Mouse (Mus musculus): ENCODE results near the gene Bicral.
"Not testable (repeated sequence)": the region's sequence is repeated elsewhere in the genome, so short reads cannot be mapped to it uniquely, and the experiment has no call there.

Bicral gene

DNA sequence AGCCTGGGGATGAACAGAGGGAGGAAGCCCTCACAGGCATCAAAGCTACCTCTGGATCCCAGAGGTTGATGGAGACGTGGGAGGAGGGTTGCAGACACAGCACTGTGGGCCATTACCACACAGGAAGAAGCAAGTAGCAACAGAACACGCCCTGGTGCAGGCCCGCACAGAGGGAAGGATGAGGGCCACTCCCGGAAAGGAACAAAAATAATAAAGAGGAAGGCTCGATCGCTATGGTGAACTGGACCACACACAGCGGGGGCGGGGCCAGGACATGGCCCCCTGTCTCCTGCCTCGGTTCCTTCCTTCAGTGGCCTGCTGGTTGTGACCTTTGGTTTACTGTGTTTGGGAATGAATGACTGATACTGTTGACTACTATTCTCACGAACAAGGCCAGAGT is 58.6 kb downstream of the Bicral start:
- no peak for DNase-seq (ENCODE audit: low spot score in 2 of 2)

- DNase-seq (ENCODE audit: low spot score in 2 of 2): no peak
These were observed 60.9 kb downstream of the Bicral start for GRCm38 (mm10) chr17:46797386-46797785.

- no peak for DNase-seq (ENCODE audit: low spot score in 2 of 2)
These were observed 61.5 kb downstream of the Bicral start for GRCm38 (mm10) chr17:46796743-46797142.

DNA sequence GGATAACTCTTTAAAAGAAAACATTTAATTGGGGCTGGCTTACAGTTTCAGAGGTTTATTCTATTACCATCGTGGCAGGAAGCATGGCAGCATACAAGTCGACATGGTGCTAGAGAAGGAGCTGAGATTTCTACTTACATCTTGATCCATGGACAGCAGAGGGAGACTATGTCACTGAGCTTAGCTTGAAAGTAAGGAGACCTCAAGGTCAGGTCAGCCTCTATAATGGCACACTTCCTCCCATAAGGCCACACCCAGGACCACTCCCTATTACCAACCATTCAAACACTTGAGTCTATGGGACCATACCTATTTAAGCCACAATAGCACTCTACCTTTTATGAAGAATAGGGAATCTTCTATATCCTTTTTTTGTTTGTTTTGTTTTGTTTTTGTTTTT is 65.3 kb downstream of the Bicral start:
- DNase-seq (ENCODE audit: low spot score in 2 of 2): no peak

DNA sequence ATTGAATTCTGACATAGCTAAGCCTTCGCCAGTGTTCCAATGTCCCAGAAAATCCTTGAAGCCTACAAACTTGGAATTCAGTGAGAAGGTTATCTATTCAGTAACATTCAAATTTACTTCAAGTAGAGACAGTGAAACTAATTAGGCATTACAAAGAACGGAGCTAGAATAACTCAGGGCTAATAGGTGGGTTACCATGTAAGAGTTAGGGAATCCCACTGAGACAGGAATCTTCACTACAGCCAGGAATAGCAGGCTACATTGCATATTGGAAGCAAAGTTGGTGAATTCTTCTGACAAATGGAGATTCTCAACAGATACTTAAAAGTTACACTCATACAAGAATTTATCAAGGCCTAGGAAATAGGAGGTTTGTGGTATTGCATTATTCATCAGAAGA is 70.3 kb downstream of the Bicral start:
- DNase-seq (ENCODE audit: low spot score in 2 of 2): not testable (repeated sequence)

DNA sequence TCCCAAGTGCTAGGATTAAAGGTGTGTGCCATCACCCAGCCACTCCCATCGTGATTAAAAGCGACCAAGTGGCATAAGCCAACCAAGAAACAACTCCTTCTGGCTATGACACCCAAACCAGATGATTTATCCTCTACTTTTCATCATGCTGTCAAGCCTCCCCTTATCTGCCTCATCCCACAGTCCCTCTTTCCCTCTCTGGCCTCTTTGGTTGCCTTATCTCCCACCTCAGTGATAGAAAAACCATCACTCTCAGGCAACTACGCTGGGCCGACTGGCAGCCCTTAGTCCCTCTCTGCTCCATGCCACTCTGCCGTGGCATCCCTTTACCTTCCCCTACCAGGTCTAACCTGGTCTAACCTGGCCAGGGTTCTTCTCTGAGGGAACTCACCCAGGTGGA is 71.3 kb downstream of the Bicral start:
- no peak for DNase-seq (ENCODE audit: low spot score in 2 of 2)

DNA sequence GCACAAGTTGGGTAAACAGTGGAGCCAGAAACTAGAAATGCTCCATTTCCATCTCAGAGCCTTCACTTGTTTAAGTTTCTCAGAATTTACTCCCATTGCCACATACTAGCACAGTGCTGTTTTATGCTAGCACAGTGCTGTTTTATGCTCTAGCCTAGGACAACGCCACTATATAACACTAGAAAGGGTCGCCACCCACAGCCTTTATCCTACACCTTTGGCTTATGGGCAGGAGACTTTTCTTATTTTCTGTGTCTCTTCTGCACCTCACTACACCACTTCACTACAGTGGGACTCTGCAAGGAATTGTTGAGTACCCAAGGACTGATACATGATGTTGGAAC is 75.1 kb downstream of the Bicral start:
- DNase-seq (ENCODE audit: low spot score in 2 of 2): no peak

GRCm38 (mm10) chr17:46782341-46783221 is 75.7 kb downstream of the Bicral start, which contains the start of gene Rpl7l1:
Gene Rpl7l1, minus strand, starts transcription at chr17:46782672.
- DNase-seq (ENCODE audit: low spot score in 2 of 2): peak; percentile 71 to 86

DNA sequence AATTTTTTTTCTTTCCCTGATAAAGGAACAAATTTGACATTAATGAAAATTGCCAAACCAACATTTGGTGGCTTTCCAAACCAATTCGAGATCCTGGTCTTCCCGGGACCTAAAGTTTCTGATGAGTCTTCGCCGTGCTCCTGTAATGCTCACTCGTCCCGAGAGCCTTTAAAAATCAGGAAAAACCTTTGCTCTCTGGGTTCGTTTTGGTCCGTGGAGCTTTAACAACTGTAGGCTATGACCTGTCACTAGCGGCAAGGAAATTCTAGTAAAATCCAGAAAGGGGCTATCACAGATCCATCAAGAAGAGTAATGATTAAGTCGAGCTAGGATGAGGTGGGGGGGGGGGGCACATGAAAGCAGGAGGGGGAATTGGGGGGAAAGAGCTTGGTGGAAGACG is 76.4 kb downstream of the Bicral start:
- no peak for DNase-seq (ENCODE audit: low spot score in 2 of 2)

DNA sequence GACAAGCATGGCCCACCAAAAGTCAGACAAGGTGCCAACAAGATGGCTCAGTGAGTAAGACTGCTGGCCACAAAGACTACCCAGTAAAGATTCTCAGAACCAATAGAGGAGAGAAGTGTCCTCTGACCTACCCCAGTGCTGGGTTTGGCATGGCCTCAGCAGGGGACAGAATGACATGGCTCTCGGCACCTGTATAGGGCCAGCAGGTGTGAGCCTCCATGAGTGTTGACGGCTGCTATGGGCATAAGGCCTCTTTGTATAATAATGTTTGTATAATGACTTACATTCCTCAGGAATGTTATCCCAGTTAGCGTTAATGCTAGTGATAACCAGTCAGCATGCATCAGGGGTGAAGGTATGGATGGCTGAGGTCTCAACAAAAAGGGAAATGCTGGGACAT is 82.2 kb downstream of the Bicral start:
- DNase-seq (ENCODE audit: low spot score in 2 of 2): no peak

DNA sequence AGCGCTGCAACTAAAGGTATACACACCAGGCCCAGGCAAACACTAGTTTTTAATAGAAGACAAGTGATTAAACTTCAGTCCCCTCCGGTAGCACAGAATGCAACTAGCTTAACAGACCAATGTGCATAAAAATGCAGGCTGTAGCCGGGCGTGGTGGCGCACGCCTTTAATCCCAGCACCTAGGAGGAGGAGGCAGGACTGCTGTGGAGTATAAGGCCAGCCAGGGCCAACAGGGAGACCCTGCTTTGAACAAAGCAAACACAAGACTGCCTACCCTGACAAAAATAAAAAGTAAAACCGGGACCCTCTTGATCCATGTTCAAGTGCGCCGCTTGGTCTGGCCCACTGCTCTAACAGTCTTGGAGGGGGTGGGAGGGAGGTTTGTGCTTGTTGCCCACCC is 83.2 kb downstream of the Bicral start:
- DNase-seq (ENCODE audit: low spot score in 2 of 2): no peak

- DNase-seq (ENCODE audit: low spot score in 2 of 2): no peak
These were observed 84.2 kb downstream of the Bicral start for GRCm38 (mm10) chr17:46774131-46774472.

GRCm38 (mm10) chr17:46773278-46774130 is 84.8 kb downstream of the Bicral start:
- DNase-seq (ENCODE audit: low spot score in 2 of 2): no peak

DNA sequence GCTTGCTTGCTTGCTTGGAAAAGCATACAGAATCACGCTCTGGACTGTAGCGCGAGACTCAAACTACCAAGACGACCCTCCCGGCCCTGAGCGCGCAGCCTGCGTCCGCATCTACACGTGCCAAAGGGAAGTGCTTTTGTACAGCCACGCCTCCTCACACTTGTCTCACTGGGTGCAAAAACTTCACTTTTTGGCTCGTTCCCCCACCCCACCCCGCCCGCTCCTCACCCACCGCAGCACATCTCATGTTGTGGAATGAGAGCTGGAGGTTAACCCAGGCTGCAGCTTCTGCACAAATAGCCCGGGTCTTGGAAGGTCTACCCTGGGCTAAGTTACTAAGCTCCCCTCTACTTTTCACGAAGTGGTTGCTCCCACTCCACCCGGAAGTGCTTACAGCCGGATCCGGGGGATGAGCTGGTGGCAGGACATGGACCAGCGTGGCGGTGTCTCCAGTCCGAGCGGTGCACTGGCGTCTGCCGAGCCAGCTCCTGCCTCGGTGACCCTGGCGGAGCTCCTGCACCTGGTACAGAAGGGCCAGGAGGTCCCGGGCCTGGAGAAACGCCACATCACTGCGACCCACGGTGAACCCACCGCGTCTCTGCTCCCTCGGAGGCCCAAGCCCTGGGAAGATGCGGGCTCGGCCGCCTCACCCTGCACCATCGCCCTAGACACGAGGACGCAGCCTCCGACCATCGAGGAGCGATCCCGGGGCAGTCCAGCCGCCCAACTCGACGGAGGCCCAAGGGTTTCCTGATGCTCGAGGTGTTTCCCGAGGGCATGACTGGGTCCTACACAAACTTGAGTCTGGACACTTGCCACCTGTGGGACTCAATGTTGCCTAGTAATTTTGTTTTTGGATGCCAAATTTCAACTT is 85.6 kb downstream of the Bicral start, which contains the start of gene 2310039H08Rik:
Gene 2310039H08Rik, plus strand, starts transcription at position 232 of the 874 bp plus-strand sequence.
- peak; percentile 62 to 75 for DNase-seq (ENCODE audit: low spot score in 2 of 2)

DNA sequence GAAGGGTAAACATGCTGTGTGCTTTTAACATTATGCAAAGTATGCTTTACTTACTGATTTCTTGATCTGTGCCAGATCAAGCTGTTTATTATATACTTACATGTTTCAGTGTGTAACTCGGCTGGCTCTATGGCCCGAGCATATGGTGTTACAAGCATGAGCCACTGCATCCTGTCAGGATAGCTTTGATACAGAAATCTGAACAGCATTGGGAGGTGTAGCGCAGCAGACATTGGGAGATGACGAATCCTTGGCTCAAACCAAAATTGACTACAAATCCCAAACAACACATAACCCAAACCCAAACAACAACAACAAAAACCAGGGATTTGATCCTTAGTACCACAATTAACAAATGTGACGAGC is 86.3 kb downstream of the Bicral start:
- DNase-seq (ENCODE audit: low spot score in 2 of 2): no peak

DNA sequence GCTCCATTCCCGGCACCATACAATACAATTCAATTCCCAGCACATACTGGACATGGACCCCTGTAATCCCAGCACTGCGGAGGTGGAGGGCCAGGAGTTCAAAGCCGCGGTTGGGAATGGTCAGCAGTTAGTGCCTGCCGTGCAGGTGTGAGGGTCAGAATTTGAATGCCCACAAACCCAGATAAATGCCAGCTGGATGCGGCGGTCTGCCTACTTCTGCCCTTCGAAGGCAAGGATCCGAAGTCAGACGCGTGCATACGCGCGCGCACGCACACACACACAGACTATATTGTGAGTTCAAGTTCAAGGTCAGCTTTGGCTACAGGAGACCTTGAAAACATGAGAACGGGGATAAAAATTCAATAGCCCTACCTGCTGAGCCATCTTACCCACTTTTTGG is 86.7 kb downstream of the Bicral start:
- DNase-seq (ENCODE audit: low spot score in 2 of 2): no peak

GRCm38 (mm10) chr17:46771025-46771424 is 87.3 kb downstream of the Bicral start:
- DNase-seq (ENCODE audit: low spot score in 2 of 2): no peak

GRCm38 (mm10) chr17:46770546-46770945 is 87.7 kb downstream of the Bicral start:
- no peak for DNase-seq (ENCODE audit: low spot score in 2 of 2)

GRCm38 (mm10) chr17:46767868-46768267 is 90.4 kb downstream of the Bicral start:
- no peak for DNase-seq (ENCODE audit: low spot score in 2 of 2)

GRCm38 (mm10) chr17:46764916-46765315 is 93.4 kb downstream of the Bicral start:
- peak in 1 of 2 experiments; percentile 18 for DNase-seq (ENCODE audit: low spot score in 2 of 2)

GRCm38 (mm10) chr17:46763544-46763943 is 94.7 kb downstream of the Bicral start, which contains the start of gene Ptcra:
Gene Ptcra, minus strand, starts transcription at chr17:46763712.
- no peak for DNase-seq (ENCODE audit: low spot score in 2 of 2)

GRCm38 (mm10) chr17:46758753-46759152 is 99.5 kb downstream of the Bicral start:
- DNase-seq (ENCODE audit: low spot score in 2 of 2): no peak

Measured in frontal cortex, postnatal 25 days (tissue).